Mouse (Mus musculus) hindbrain, embryonic 11.5 days (tissue): ENCODE measurements around the gene Dlg2. TPM values are rescaled to one million over a fixed set of nuclear protein-coding genes. Genes with fewer than 3 reads are reported as not detected.

ENCODE experiments used
- ATAC-seq: fragments of 200-750 bp; cut with Nextera tagmentation; 2 replicates; pipeline ENCODE4 v1.8.0; 2017; ENCODE audit warnings: mild to moderate bottlenecking, moderate TSS enrichment, moderate library complexity; ENCODE audit not compliant: low FRiP score
- DNase-seq: peaks from one replicate; pipeline ENCODE4 v3.0.0-alpha.2; 2015; ENCODE audit warnings: low spot score
- H3K27ac ChIP-seq: fragments of 300-500 bp; sonication (generic); 2 replicates; pipeline ENCODE4 v1.5.1; 2014; ENCODE audit warnings: mild to moderate bottlenecking, low read depth, low read length
- H3K27me3 ChIP-seq: fragments of 300-500 bp; sonication (generic); 2 replicates; pipeline ENCODE4 v1.6.1; 2014; ENCODE audit warnings: mild to moderate bottlenecking, low read length, moderate library complexity, mixed read lengths; ENCODE audit not compliant: control insufficient read depth, insufficient read depth
- H3K36me3 ChIP-seq: fragments of 300-500 bp; sonication (generic); 2 replicates; pipeline ENCODE4 v1.6.1; 2014; ENCODE audit warnings: mild to moderate bottlenecking, low read length, moderate library complexity, mixed read lengths; ENCODE audit not compliant: control insufficient read depth, insufficient read depth
- H3K4me1 ChIP-seq: fragments of 300-500 bp; sonication (generic); replicated peaks from 2 replicates; pipeline ENCODE4 v1.6.1; 2014; ENCODE audit warnings: low read length, mixed read lengths; ENCODE audit not compliant: control insufficient read depth, insufficient read depth
- H3K4me2 ChIP-seq: fragments of 300-500 bp; sonication (generic); replicated peaks from 2 replicates; pipeline ENCODE4 v1.6.1; 2014; ENCODE audit warnings: mild to moderate bottlenecking, low read depth, low read length
- H3K4me3 ChIP-seq: fragments of 300-500 bp; sonication (generic); 2 replicates; pipeline ENCODE4 v1.5.1; 2014; ENCODE audit warnings: low read depth, low read length
- H3K9ac ChIP-seq: fragments of 300-500 bp; sonication (generic); 2 replicates; pipeline ENCODE4 v1.6.1; 2014; ENCODE audit warnings: low read depth, low read length
- H3K9me3 ChIP-seq: fragments of 300-500 bp; sonication (generic); 2 replicates; pipeline ENCODE4 v1.6.1; 2016; ENCODE audit warnings: low read length; ENCODE audit not compliant: control insufficient read depth
- WGBS: fragments of 180-500 bp; shearing (Covaris S2); extraction: QIAGEN DNeasy Blood & Tissue Kit; methylation state at CpG from one replicate; pipeline ENCODE4 v1.1.7; 2014; 5-methylcytosine and 5-hydroxymethylcytosine counted together
- polyA plus RNA-seq: library from polyadenylated mRNA; unstranded; fragments of >200 nt; fragmentation: Nextera tagmentation; extraction: Ambion mirVana; gene quantifications from 2 replicates; pipeline ENCODE4 v1.2.1, GENCODE M21; 2014

Gene Dlg2
- polyA plus RNA-seq, 1 experiment from 2014 or later, result 3.1 TPM

- WGBS, result 95% methylated on average over 3 of the region's 3 CpGs
- no peaks in the 10 kb centered on the region for H3K4me1 ChIP-seq
- H3K4me3 ChIP-seq, result no peak overlapping the region
- H3K9ac ChIP-seq, result no peak overlapping the region
- H3K4me2 ChIP-seq, result no peak overlapping the region
- H3K27me3 ChIP-seq, result no peaks in the 10 kb centered on the region
- H3K36me3 ChIP-seq, result no peaks in the 10 kb centered on the region
- H3K9me3 ChIP-seq, result no peaks in the 10 kb centered on the region
- ATAC-seq (no peak), DNase-seq (no peak)
- no peak overlapping the region for H3K27ac ChIP-seq
These were observed 1946.5 kb downstream of the Dlg2 start for GRCm38 (mm10) chr7:92423017-92423416.

- Histone ChIP-seq H3K4me1 (no peaks in the 10 kb centered on the region), H3K4me2 (no peak overlapping the region), H3K36me3 (no peaks in the 10 kb centered on the region), H3K27me3 (no peaks in the 10 kb centered on the region), H3K9ac (no peak overlapping the region), H3K4me3 (no peak overlapping the region), H3K9me3 (no peaks in the 10 kb centered on the region), H3K27ac (no peak overlapping the region)
- DNase-seq, result no peak
- WGBS, result 86% methylated on average over 3 of the region's 3 CpGs
- ATAC-seq, result no peak
These were observed 1948.2 kb downstream of the Dlg2 start for GRCm38 (mm10) chr7:92424703-92425102.

- no peaks in the 10 kb centered on the region for H3K9me3 ChIP-seq
- no peaks in the 10 kb centered on the region for H3K27me3 ChIP-seq
- 82% methylated on average over 4 of the region's 4 CpGs for WGBS
- no peak overlapping the region for H3K4me3 ChIP-seq
- no peaks in the 10 kb centered on the region for H3K4me1 ChIP-seq
- no peak overlapping the region for H3K9ac ChIP-seq
- ATAC-seq (no peak), DNase-seq (no peak)
- H3K36me3 ChIP-seq, result no peaks in the 10 kb centered on the region
- no peak overlapping the region for H3K27ac ChIP-seq
- no peak overlapping the region for H3K4me2 ChIP-seq
These were observed 1950.8 kb downstream of the Dlg2 start for GRCm38 (mm10) chr7:92427280-92427679.

- no peaks in the 10 kb centered on the region for H3K36me3 ChIP-seq
- no peaks in the 10 kb centered on the region for H3K9me3 ChIP-seq
- no peaks in the 10 kb centered on the region for H3K4me1 ChIP-seq
- no peak overlapping the region for H3K9ac ChIP-seq
- WGBS, result 76% methylated on average over 5 of the region's 5 CpGs
- H3K27me3 ChIP-seq, result no peaks in the 10 kb centered on the region
- H3K4me3 ChIP-seq, result no peak overlapping the region
- no peak overlapping the region for H3K27ac ChIP-seq
- H3K4me2 ChIP-seq, result no peak overlapping the region
- ATAC-seq (no peak), DNase-seq (no peak)
These were observed 1952.2 kb downstream of the Dlg2 start for GRCm38 (mm10) chr7:92428629-92429028.

GRCm38 (mm10) chr7:92430254-92430653 lies 1953.8 kb downstream of the Dlg2 start:
- Histone ChIP-seq H3K4me3 (no peak overlapping the region), H3K4me2 (no peak overlapping the region), H3K9ac (no peak overlapping the region), H3K27ac (no peak overlapping the region), H3K36me3 (no peaks in the 10 kb centered on the region), H3K9me3 (no peaks in the 10 kb centered on the region), H3K4me1 (no peaks in the 10 kb centered on the region), H3K27me3 (no peaks in the 10 kb centered on the region)
- WGBS, result 82% methylated on average over 2 of the region's 2 CpGs
- ATAC-seq, result no peak
- no peak for DNase-seq

GRCm38 (mm10) chr7:92437168-92437567 lies 1960.7 kb downstream of the Dlg2 start:
- no peak for DNase-seq
- Histone ChIP-seq H3K4me3 (no peak overlapping the region), H3K27ac (no peak overlapping the region), H3K4me2 (no peak overlapping the region), H3K9me3 (no peaks in the 10 kb centered on the region), H3K9ac (no peak overlapping the region), H3K4me1 (no peaks in the 10 kb centered on the region), H3K36me3 (no peaks in the 10 kb centered on the region), H3K27me3 (no peaks in the 10 kb centered on the region)
- no peak for ATAC-seq
- 93% methylated on average over 2 of the region's 2 CpGs for WGBS

GRCm38 (mm10) chr7:92439503-92440487 lies 1963.3 kb downstream of the Dlg2 start:
- Histone ChIP-seq H3K36me3 (no peaks in the 10 kb centered on the region), H3K4me3 (no peak overlapping the region), H3K4me1 (no peaks in the 10 kb centered on the region), H3K9me3 (no peaks in the 10 kb centered on the region), H3K4me2 (no peak overlapping the region), H3K27me3 (no peaks in the 10 kb centered on the region), H3K9ac (no peak overlapping the region), H3K27ac (no peak overlapping the region)
- DNase-seq (no peak), ATAC-seq (no peak; the same call in 1 of the 2 replicates)
- WGBS, result 87% methylated on average over 8 of the region's 8 CpGs

GRCm38 (mm10) chr7:92441611-92442010 lies 1965.1 kb downstream of the Dlg2 start:
- Histone ChIP-seq H3K4me3 (no peak overlapping the region), H3K27me3 (no peaks in the 10 kb centered on the region), H3K9me3 (no peaks in the 10 kb centered on the region), H3K9ac (no peak overlapping the region), H3K4me1 (no peaks in the 10 kb centered on the region), H3K4me2 (no peak overlapping the region), H3K27ac (no peak overlapping the region), H3K36me3 (no peaks in the 10 kb centered on the region)
- ATAC-seq, result no peak
- DNase-seq, result no peak

- H3K4me3 ChIP-seq, result no peak overlapping the region
- no peaks in the 10 kb centered on the region for H3K27me3 ChIP-seq
- no peaks in the 10 kb centered on the region for H3K36me3 ChIP-seq
- H3K9me3 ChIP-seq, result no peaks in the 10 kb centered on the region
- H3K9ac ChIP-seq, result no peak overlapping the region
- no peak overlapping the region for H3K4me2 ChIP-seq
- H3K4me1 ChIP-seq, result no peaks in the 10 kb centered on the region
- DNase-seq, result no peak
- ATAC-seq, result no peak
- no peak overlapping the region for H3K27ac ChIP-seq
- WGBS, result 79% methylated on average over 4 of the region's 4 CpGs
These were observed 1965.6 kb downstream of the Dlg2 start for GRCm38 (mm10) chr7:92442082-92442481.
